Mouse (Mus musculus) E14TG2a.4 (cell line): ENCODE data around the gene Mroh2a.
A peak's percentile ranks its signal among the peaks of the same experiment; 100 is the strongest.

Experiments used
- CTCF ChIP-seq: conservative IDR thresholded peaks from 2 replicates; pipeline ENCODE4 v1.5.1; 2014; ENCODE audit warnings: low read length
- NANOG ChIP-seq: IDR thresholded peaks from 2 replicates; pipeline ENCODE4 v1.6.1; 2014; ENCODE audit warnings: borderline replicate concordance, low read length, mixed read lengths
- POU5F1 ChIP-seq: IDR thresholded peaks from 2 replicates; pipeline ENCODE4 v1.6.1; 2014; ENCODE audit warnings: low read length, borderline replicate concordance

- TF ChIP-seq CTCF (no peak), POU5F1 (no peak), NANOG (0 out of 2 replicates have a peak, but pooled peaks have one; percentile 4)
Measured at GRCm38 (mm10) chr1:88212341-88213045, 14.3 kb upstream of the Mroh2a start.
